Mouse (Mus musculus) heart, postnatal 25 days (tissue): Measurements from ENCODE around the gene Rbms1. TPM values are rescaled to one million over a fixed set of nuclear protein-coding genes. Genes with fewer than 3 reads are reported as not detected.

Experiments
- DNase-seq: peaks from one replicate; pipeline ENCODE4 v3.0.0; 2022; ENCODE audit warnings: low spot score
- intact Hi-C: fragments of 180-260 bp; cut with DNase I; formaldehyde crosslinking; loops from one replicate; pipeline ENCODE4 v1.15.1; 2025
- total RNA-seq, 2 experiments: library from RNA; stranded (reverse); gene quantifications; 2 replicates each; pipeline ENCODE4 v1.2.3; 2021

Gene Rbms1
- total RNA-seq, 2 experiments from 2014 or later = 47.3 to 47.7 TPM

DNA sequence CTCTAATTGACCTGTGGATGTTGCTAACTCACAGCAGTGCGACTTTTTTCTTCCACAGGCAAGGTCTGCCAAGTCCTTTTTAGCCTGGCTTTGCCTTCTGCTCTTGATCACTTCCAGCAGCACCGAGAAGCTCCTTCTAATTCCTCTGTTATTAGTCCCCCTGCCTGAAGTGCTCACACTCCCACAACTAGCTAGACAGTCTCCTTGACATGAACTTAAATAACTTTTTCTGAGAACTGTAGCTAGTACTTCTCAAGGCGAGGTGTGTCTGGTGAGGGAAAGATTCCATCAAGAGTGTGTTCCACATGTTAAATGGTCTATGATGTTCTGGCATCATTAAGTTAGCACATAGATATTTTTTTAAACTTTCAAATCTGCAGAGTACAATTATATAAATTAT lies 256.1 kb downstream of the Rbms1 start:
- intact Hi-C loops = no loop called here
- DNase-seq = no peak

GRCm38 (mm10) chr2:60705426-60705825 lies 257.6 kb downstream of the Rbms1 start:
- DNase-seq = no peak
- intact Hi-C loops = no loop called here

GRCm38 (mm10) chr2:60703315-60703714 lies 259.7 kb downstream of the Rbms1 start:
- intact Hi-C loops = no loop called here
- no peak for DNase-seq

DNA sequence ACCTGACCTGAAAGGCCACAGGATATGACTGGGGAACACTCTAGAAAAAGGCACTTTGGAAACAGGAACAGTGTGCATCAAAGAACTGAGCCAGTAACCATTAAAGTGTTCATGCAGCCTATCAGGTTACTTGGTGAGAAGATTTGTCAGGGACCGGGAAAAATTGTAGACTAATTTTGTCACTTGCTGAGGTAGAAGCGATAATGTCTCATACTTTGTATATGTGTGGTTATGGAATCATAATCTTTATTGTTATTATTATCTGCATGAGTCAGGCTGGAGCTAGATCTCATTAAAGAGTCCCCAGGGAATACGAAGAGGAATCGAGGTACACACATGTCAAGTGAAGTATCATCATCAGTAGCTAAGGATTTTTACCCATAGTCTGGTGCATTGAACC lies 262.0 kb downstream of the Rbms1 start:
- no peak for DNase-seq
- intact Hi-C loops = no loop called here

Other genes starting within 250 kb of the Rbms1 start
- 10 to 100 TPM; 23.0 to 25.0 TPM for gene Itgb6, start 240.5 kb downstream of the Rbms1 start, total RNA-seq